Mouse (Mus musculus) stomach, postnatal 0 days (tissue): Measurements from ENCODE around the gene Yy1. TPM values are rescaled to one million over a fixed set of nuclear protein-coding genes. Genes with fewer than 3 reads are reported as not detected.

ENCODE experiments used
- ATAC-seq: fragments of 200-750 bp; cut with Nextera tagmentation; 2 replicates; pipeline ENCODE4 v1.8.0; 2017; ENCODE audit not compliant: low FRiP score, low TSS enrichment
- DNase-seq: peaks from one replicate; pipeline ENCODE4 v3.0.0-alpha.2; 2016; ENCODE audit warnings: low spot score
- H3K27ac ChIP-seq: fragments of 300-500 bp; sonication (generic); replicated peaks from 2 replicates; pipeline ENCODE4 v1.5.1; 2014; ENCODE audit warnings: mild to moderate bottlenecking, control low read depth
- H3K27me3 ChIP-seq: fragments of 300-500 bp; sonication (generic); 2 replicates; pipeline ENCODE4 v1.6.1; 2014; ENCODE audit warnings: low read length; ENCODE audit not compliant: control insufficient read depth, insufficient read depth
- H3K36me3 ChIP-seq: fragments of 300-500 bp; sonication (generic); 2 replicates; pipeline ENCODE4 v1.6.1; 2014; ENCODE audit warnings: low read length, mixed read lengths; ENCODE audit not compliant: control insufficient read depth, insufficient read depth
- H3K4me1 ChIP-seq: fragments of 300-500 bp; sonication (generic); replicated peaks from 2 replicates; pipeline ENCODE4 v1.6.1; 2014; ENCODE audit warnings: antibody characterized with exemption; ENCODE audit not compliant: control insufficient read depth, insufficient read depth
- H3K4me2 ChIP-seq: fragments of 300-500 bp; sonication (generic); replicated peaks from 2 replicates; pipeline ENCODE4 v1.6.1; 2014; ENCODE audit warnings: low read depth, mild to moderate bottlenecking, control low read depth, moderate library complexity
- H3K4me3 ChIP-seq: fragments of 300-500 bp; sonication (generic); 2 replicates; pipeline ENCODE4 v1.5.1; 2014; ENCODE audit warnings: low read depth, low read length, control low read depth
- H3K9ac ChIP-seq: fragments of 300-500 bp; sonication (generic); 2 replicates; pipeline ENCODE4 v1.6.1; 2014; ENCODE audit warnings: mild to moderate bottlenecking, low read length, control low read depth, mixed read lengths
- H3K9me3 ChIP-seq: fragments of 300-500 bp; sonication (generic); 2 replicates; pipeline ENCODE4 v1.6.1; 2016; ENCODE audit warnings: low read length; ENCODE audit not compliant: control insufficient read depth
- CTCF ChIP-seq: IDR thresholded peaks from 2 replicates; pipeline ENCODE4 v1.5.1; 2016; ENCODE audit warnings: antibody characterized with exemption, low read depth, mild to moderate bottlenecking, moderate library complexity
- EP300 ChIP-seq: optimal IDR thresholded peaks from 2 replicates; pipeline ENCODE3; 2016; ENCODE audit warnings: antibody characterized with exemption
- WGBS: fragments of 180-500 bp; shearing (Covaris S2); extraction: QIAGEN DNeasy Blood & Tissue Kit; methylation state at CpG from one replicate; pipeline ENCODE4 v1.1.7; 2014; 5-methylcytosine and 5-hydroxymethylcytosine counted together
- polyA plus RNA-seq: library from polyadenylated mRNA; unstranded; fragments of >200 nt; fragmentation: Nextera tagmentation; extraction: Ambion mirVana; gene quantifications from 2 replicates; pipeline ENCODE4 v1.2.1, GENCODE M21; 2015

Gene Yy1
- polyA plus RNA-seq, 1 experiment from 2014 or later, result 9.6 TPM

DNA sequence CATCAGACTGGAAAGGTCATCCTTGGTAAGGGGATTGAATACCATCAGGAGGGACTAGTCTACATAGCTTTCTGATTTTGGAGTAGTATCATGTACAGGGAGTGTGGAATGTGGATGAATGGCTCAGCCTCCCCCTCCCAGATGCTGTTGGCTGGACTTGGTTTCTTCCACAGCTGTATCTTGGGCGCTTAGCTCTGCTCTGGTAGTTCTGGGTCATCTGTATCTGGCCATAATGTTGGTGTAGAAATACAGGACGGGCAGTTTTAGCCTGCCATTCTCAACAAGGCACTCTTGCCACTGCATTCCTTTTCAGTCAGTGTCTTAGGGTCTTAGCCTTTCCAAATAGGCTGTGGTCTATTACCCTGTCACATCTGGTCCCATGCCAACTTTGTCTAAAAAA is 8.8 kb downstream of the Yy1 start:
- DNase-seq, result no peak
- Histone ChIP-seq H3K27ac (no peak overlapping the region), H3K27me3 (no peaks in the 10 kb centered on the region), H3K4me3 (no peak overlapping the region), H3K36me3 (no peaks in the 10 kb centered on the region; the same call in 1 of the 2 replicates), H3K9ac (no peak overlapping the region), H3K4me1 (0 out of 2 replicates have a peak, but pooled peaks cover 4% of the 10 kb centered on the region), H3K9me3 (no peaks in the 10 kb centered on the region), H3K4me2 (no peak overlapping the region)
- ATAC-seq, result no peak; the same call in 1 of the 2 replicates
- TF ChIP-seq CTCF, result no peak
- TF ChIP-seq EP300, result no peak
- WGBS, result 74% methylated on average over 2 of the region's 2 CpGs

DNA sequence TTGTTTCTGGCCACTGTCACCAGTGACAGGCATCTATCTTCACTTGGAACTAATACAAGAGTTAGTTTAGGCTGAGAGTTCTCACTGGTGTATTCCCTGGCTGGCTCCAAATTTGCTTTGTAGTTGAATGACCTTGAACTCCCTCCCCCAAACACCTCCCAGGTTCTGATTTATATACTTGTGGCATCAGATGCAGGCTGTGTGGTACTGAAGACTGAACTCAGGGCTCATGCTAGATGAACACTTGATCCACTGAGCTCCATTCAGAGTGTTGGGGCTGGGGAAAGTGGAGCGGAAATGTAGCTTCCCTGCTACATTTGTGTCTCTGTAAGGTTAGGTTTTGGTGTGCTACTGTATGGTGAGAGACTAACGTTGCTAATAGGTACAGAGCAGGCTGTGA is 11.6 kb downstream of the Yy1 start:
- Histone ChIP-seq H3K9ac (no peak overlapping the region), H3K36me3 (peaks cover 3% of the 10 kb centered on the region; the same call in 1 of the 2 replicates), H3K4me2 (no peak overlapping the region), H3K27ac (no peak overlapping the region), H3K4me3 (no peak overlapping the region), H3K9me3 (no peaks in the 10 kb centered on the region), H3K4me1 (0 out of 2 replicates have a peak, but pooled peaks cover 4% of the 10 kb centered on the region), H3K27me3 (no peaks in the 10 kb centered on the region)
- TF ChIP-seq CTCF (no peak), EP300 (no peak)
- 84% methylated on average over 2 of the region's 2 CpGs for WGBS
- no peak for DNase-seq
- no peak for ATAC-seq

GRCm38 (mm10) chr12:108808465-108808864 is 15.7 kb downstream of the Yy1 start:
- H3K9ac ChIP-seq, result no peak overlapping the region
- H3K4me3 ChIP-seq, result no peak overlapping the region
- no peak overlapping the region for H3K4me2 ChIP-seq
- DNase-seq, result no peak
- no peak overlapping the region for H3K27ac ChIP-seq
- no peaks in the 10 kb centered on the region for H3K9me3 ChIP-seq
- H3K27me3 ChIP-seq, result no peaks in the 10 kb centered on the region
- no peak for TF ChIP-seq CTCF
- TF ChIP-seq EP300, result no peak
- H3K36me3 ChIP-seq, result peaks cover 3% of the 10 kb centered on the region; the same call in 1 of the 2 replicates
- no peak for ATAC-seq
- WGBS, result 70% methylated on average over 2 of the region's 2 CpGs
- H3K4me1 ChIP-seq, result no peaks in the 10 kb centered on the region

DNA sequence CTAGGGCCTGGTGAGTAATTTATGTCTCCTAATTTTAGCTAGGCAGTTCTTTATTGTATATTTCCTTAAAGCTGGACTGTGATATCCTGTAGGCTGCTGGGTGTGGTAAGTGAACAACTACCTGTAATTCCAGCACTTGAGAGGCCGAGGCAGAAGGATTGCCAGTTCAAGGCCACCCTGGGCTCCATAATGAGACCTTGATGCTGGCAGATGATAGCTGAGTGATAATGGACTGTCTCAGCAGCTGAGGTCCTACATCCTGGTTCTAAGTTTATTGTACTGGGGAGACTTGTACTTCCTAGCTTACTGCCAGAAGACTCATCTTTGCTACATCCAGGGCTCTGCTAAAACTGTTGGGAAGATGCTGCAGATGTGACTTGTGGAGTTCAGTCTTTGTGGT is 17.0 kb downstream of the Yy1 start:
- H3K27me3 ChIP-seq, result no peaks in the 10 kb centered on the region
- H3K4me2 ChIP-seq, result no peak overlapping the region
- ATAC-seq, result no peak
- no peak for TF ChIP-seq EP300
- TF ChIP-seq CTCF, result no peak
- H3K9me3 ChIP-seq, result no peaks in the 10 kb centered on the region
- no peak overlapping the region for H3K27ac ChIP-seq
- no peaks in the 10 kb centered on the region for H3K4me1 ChIP-seq
- H3K9ac ChIP-seq, result no peak overlapping the region
- WGBS, result 67% methylated on average over 1 of the region's 1 CpGs
- no peak overlapping the region for H3K4me3 ChIP-seq
- peaks cover 3% of the 10 kb centered on the region; the same call in 1 of the 2 replicates for H3K36me3 ChIP-seq
- no peak for DNase-seq

GRCm38 (mm10) chr12:108810309-108810708 is 17.5 kb downstream of the Yy1 start:
- 79% methylated on average over 7 of the region's 7 CpGs for WGBS
- TF ChIP-seq EP300, result no peak
- no peak for TF ChIP-seq CTCF
- Histone ChIP-seq H3K36me3 (peaks cover 3% of the 10 kb centered on the region; the same call in 1 of the 2 replicates), H3K27ac (no peak overlapping the region), H3K9me3 (no peaks in the 10 kb centered on the region), H3K27me3 (no peaks in the 10 kb centered on the region), H3K4me3 (no peak overlapping the region), H3K4me2 (no peak overlapping the region), H3K9ac (no peak overlapping the region), H3K4me1 (no peaks in the 10 kb centered on the region)
- no peak for ATAC-seq
- no peak for DNase-seq

DNA sequence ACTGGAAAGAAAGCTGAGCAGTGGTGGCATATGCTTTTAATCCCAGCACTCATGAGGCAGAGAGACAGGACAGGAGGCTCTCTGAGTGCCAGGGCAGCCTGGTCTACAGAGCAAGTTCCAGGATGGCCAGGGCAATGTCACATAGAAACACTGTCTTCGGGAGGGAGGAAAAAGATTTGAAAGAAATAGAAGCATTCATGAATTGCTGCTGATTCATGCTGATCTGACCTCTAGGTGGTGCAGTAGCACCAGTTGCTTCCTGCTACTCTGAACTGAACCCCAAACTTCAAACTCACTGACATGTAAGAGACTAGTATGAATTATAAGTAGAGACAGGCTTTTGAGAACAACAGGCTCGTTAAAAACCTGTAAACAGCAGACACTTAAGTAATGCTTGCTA is 18.4 kb downstream of the Yy1 start:
- Histone ChIP-seq H3K4me2 (no peak overlapping the region), H3K36me3 (peaks cover 3% of the 10 kb centered on the region; the same call in 1 of the 2 replicates), H3K27me3 (no peaks in the 10 kb centered on the region), H3K4me1 (no peaks in the 10 kb centered on the region), H3K9me3 (no peaks in the 10 kb centered on the region), H3K9ac (no peak overlapping the region), H3K27ac (no peak overlapping the region), H3K4me3 (no peak overlapping the region)
- 35% methylated on average over 2 of the region's 2 CpGs for WGBS
- ATAC-seq (peak; percentile 38; the same call in 1 of the 2 replicates), DNase-seq (no peak)
- TF ChIP-seq CTCF (peak; percentile 81), EP300 (no peak)
